Mouse (Mus musculus): ENCODE data around the gene Sfxn2.

The Sfxn2 gene

DNA sequence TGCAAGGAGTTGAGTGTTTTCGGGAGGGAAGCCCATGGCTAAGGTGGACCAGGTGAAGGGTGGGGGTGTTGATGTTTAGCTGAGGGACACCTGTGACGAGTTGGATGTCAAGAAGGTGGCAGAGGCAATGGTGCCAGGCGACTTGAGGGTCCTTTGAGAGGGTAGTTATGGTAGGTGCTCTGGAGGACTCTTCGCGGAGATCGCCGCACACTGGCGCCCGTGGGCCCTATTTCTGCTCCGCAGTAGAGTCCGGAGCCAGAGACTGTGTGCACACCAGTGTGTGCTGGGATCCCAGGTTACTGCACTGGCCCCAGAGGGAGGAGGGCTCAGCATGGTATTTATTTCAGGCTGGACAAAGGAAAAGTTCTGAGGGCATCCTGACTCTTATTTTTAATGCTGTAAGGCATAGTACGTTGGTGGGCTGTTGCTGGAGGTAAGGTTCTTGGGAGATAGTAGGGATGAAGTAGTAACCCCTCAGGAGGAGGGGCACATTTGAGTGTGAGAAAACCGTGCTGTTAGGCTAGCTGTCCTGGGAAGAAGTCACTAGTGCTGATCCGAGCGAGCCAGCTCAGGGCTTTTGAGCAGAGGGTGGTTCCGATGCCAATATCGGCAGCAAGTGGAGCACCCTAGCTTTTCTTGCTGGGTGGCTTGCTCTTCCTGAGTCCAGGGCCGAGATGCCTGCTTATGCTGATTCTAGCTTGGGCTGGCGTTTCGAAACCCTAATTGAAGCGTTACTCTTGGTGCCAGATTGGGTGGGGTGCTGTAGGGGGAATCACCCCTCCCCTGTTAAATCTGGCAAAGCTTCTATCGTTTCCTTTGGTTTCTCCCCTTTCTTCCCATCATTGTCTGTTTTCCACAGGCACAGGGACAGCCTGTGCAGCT is 26.5 kb downstream of the Sfxn2 start:
- DNase-seq (ENCODE audit: low spot score in 2 of 2), result no peak

DNA sequence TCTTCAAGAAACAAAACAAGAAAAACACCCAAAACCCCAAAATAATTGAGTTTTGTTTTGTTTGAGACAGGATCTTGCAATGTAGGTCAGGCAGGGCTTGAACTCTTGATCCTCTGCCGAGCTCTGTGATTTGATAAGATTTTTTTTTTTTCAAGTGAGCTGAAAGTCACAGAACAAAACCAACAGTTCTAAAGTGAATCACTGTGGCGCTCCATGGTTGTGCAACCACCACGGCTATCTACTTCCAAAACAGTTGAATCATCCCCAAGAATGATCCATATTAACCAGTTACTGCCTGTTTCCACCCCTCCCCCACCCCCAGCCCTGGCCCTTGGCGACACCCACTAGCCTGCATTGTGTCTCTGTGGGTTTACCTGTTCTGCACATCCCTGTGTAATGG is 27.2 kb downstream of the Sfxn2 start:
- no peak for DNase-seq (ENCODE audit: low spot score in 2 of 2)

DNA sequence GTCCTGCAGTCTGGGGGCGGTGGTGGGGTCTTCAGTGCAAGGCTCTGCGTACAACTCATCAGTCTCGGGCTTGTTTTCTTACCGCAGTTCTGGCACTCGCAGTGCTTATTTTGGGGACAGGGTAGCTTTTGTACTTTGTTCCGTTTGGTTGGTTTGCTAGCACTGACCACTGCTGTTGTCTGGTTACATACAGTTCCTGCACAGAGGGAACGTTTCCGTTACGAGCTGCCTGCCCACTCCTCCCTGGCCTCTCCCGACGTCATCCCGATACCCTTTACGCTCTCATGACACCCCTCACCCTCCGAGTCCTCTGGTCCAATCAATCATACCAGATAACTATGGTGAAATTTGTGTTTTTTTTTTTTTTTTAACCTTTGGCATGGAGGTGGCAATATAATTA is 28.3 kb downstream of the Sfxn2 start:
- DNase-seq (ENCODE audit: low spot score in 2 of 2), result no peak

DNA sequence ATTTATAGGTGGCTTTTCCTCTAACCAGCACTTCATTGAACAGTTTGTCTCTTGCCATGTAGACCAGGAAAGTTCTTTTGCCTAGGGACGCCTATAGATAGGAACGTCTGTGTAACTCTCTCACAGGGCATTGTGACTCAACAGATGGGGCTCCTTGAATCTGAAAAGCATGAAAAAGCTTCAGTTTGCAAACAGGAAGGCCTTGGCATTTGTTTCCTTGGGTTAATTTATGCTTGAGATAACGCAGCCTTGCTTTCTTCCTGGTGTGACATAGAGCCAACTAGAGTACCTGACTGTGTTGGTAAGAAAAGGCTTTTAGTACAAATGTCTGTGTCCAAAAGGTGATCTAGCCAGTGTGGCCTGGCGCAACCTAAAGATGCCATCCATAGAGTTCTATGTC is 29.2 kb downstream of the Sfxn2 start:
- DNase-seq (ENCODE audit: low spot score in 2 of 2), result no peak

DNA sequence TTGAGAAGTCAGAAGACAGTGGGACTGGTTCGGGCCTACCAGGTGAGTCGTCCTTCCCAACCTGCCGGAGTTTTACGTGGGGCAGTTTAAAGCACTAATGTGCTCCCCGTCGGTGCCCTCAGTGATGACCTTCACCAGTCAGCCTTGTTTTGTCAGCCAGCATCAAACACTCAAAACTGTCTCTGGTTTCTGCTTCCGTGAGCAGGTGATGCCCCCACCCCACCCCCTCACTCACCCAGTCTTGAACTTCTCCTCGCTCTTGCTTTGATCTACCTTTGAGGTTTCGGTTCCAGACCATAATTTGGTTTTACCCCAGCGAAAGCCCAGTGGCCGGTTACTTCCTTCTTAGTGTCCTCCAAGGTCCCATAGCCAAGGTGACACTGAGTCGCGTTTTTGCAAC is 33.6 kb downstream of the Sfxn2 start:
- no peak for DNase-seq (ENCODE audit: low spot score in 2 of 2)

DNA sequence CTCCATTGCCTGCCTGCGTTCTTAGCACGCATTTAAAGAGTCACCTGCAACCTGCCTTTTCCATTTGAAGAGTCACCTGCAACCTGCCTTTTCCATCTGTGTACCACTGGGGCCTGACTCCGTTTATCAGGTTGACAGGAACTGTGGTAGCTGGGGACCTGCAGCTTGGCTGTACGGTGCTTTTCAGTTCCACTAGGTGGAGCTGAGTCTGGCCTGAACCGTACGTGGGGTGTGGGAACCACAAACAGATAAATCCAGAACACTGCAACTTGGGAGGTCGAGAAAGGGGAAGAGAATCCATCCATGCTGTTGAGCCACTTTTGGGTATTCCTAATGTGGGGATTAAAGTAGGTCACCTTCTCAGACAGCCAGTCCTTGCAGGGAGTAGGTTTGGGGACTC is 34.3 kb downstream of the Sfxn2 start:
- no peak for DNase-seq (ENCODE audit: low spot score in 2 of 2)

DNA sequence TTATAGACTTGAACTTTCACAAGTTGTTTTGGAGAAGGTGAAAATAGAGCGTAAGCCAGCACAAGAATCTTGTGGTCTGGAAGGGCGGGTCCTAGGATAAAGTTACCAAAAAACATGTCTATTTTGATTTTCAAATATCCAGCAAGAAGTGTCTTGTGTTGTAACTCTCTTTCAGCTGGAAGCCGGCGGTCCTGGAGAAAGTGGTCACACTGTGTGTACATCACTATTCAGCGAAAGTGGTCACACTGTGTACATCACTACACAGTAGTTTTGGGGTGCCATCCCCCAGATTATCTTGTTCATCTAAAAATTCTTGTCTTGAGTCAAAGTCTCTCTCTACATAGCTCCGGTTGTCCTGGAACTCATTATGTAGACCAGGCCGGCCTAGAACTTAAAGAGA is 35.0 kb downstream of the Sfxn2 start:
- no peak for DNase-seq (ENCODE audit: low spot score in 2 of 2)

DNA sequence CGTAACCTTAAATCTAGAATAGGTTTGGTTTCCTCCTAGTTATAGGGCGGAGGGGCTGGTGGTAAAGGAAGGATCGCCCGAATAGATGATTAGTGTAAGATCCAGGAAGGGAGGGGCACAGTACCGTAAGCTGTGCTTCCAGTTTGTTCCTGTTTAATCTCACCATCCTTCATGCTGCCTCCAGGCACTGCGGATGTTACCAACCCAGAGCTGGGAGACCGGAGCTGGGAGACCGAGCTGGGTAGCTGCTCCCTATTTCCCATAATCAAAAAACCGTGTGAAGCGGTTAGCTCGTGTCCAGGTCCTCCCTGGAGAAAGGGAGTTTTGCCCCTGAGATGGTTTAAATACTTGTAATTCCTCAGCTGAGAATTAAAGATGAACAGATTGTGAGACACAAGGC is 43.2 kb downstream of the Sfxn2 start:
- DNase-seq (ENCODE audit: low spot score in 2 of 2), result no peak

DNA sequence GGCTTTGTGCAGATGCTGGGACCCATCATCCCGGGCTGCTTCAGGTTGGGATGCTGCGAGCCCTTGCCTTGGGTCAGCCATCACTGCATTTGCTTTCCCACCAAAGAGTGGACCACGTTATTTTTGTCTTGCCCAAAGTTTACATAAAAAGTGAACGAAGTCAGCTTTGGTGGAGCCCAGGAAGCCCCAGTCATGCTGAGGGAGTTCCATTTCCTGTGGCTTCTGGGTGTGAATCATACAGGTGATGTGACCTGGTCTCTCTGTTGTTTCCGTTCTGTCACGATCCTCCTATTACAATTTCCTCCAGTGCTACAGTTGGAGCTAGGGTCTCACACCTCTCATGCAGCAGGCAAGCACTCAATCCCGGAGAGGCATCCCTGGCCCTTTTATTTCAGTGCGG is 44.2 kb downstream of the Sfxn2 start:
- no peak for DNase-seq (ENCODE audit: low spot score in 2 of 2)

DNA sequence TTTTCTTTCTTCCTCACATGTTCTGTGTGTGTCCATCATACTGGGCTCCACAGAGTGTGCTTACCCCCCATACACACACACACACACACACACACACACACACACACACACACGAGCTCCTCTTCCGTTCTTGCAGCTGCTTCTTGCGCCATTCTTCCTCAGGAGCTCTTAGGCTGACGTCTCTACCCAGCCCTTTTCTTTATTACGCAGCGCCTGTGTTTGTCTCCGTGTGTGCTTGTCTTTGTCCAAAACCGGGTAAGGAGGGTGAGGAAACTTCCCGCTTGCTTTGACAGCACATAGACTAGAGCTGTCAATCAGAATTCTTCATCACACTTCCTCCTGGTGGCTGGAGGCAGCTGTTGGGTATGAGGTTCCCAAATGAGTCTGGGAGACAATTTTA is 45.2 kb downstream of the Sfxn2 start:
- no peak for DNase-seq (ENCODE audit: low spot score in 2 of 2)

DNA sequence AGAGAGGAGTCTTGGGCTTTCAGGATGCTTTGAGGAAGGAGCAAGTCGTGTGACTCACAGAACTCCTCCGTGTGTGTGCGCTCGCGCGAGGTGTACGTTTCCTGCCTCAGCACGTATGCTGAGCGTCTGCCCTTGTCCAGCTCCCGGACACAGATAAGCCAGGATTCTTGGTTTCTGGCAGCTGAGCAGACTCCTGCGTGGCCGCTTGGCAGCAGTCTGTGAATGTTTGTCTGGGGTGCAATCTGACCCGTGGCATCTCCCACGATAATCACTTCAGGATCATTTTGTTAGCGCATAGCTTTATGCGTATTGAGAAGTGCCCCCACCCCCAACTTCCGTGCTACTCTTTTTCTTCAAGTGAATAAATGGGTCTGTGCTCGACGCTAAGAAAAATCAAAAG is 45.8 kb downstream of the Sfxn2 start:
- peak in 1 of 2 experiments; percentile 33 for DNase-seq (ENCODE audit: low spot score in 2 of 2)

DNA sequence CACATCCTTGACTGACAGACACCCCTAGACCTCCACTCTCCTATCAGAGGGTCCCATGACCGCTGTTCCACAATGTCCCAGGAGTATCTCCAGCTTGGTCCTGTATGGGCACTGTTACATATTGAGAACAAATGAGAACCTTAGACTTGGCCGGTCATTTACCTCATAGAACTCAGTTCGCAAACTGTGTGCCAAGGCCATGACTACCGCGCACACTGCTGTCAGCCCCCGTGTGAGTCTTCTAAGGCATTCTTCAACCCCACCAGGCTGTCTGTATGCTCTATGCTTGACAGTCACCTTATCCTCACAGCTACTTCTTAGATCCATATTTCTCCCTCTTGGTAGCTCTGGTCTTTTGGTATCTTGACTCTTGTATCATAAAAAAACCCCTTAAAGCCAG is 46.4 kb downstream of the Sfxn2 start:
- DNase-seq (ENCODE audit: low spot score in 2 of 2), result no peak

DNA sequence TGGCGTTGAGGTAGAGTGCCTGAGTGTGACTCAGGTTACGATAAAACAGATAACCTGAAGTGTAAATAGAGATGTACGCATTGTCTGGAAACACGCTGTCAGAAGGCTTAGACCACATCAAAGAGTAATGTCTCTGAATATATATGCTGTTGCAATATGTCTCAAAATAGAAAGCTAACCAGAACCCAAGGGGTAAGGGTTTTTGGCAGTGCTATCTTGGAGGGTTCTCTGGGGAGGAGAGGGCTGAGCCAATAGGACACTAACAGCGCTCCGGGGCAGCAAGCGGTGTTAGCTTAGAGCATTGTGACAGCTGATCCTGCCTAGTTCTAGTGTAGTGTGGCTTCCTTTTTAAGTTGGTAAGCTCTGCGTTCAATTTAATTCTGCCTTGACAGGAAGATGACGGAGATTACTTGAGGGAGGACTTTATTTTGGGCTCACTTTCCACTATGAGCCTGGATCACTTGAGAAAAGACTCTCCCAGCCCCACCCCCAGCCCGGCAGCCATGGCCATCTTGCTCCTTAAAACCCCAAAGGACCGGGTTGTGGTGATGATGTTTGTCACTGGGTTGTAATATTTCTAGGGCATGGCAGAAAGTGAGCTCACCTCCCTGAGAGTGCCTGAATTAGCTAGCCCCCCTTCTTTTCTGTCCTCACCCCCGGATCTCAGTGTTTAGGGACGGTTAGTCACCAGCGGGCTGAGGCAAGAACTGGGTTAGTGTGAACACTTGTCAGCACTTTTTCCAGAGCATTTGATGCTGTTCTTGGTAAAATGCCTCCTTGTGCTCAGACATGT is 47.0 kb downstream of the Sfxn2 start:
- DNase-seq (ENCODE audit: low spot score in 2 of 2), result no peak

DNA sequence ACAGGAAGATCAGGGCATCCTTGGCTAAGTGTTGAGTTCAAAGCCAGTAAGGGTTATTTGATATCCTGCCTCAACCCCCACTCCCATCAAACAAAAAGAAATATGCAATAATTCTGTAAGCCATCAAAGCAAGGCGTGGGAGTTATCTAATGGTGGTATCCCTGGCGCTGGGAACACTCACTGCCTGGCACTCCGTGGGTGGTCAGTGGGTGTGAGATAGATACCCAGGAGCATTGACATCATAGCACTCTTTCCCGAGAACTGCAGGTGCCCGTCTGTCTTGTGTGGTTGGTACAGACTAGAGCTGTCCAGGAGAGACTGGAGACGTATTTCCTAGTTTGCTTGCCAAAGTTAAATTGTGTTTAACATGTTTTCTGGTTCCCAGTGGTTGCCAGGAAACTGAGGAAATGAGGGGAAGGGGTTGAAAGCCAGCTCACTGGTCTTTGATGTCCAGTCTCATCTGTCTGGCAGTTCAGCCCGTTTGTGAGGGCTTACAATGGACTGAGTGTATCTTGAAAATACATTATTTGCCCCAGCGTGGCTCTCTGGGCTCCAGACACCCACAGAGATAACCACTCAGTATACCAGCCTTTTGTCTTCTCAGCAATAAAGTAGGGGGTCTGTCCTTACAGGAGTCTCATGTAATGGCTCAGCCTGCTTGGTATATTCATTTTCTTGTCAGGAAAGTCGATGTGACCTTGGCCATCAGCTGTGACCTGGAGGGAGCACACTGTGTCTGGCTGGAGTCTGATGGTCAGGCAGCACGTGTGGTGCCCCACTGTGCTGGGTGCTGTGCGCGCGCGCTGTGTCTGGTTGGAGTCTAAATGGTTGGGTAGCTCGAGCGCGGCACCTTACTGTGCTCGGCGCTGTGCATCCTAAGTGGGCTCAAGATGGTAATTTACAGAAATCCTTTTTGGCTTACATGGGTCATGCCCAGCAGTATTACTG is 48.3 kb downstream of the Sfxn2 start:
- no peak for DNase-seq (ENCODE audit: low spot score in 2 of 2)

DNA sequence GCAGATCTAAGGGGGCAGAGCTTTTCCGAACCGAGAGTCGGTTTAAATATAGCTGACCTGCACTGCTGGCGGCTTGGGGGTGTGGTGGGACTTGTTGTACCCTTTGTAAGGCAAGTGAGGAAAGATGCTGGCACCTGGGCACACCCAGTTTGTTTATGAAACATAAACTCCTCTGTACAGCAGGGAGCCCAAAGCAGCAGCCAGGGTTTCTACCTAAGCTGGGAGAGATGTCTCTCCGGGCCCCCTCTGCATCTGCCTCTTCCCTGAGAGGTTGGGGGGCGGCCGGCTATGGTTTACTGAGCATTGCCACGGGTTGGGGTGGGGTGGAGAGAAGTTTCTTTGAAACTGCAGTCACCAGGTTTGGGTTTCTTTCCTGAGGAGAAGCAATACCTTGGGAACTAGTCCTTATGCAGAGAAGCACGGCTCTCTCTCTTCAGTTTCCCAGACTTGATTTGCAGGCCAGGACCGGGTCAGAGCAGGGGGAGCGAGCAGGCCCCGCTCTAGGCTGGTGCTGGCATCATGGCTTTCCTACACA is 49.6 kb downstream of the Sfxn2 start:
- no peak for DNase-seq (ENCODE audit: low spot score in 2 of 2)

DNA sequence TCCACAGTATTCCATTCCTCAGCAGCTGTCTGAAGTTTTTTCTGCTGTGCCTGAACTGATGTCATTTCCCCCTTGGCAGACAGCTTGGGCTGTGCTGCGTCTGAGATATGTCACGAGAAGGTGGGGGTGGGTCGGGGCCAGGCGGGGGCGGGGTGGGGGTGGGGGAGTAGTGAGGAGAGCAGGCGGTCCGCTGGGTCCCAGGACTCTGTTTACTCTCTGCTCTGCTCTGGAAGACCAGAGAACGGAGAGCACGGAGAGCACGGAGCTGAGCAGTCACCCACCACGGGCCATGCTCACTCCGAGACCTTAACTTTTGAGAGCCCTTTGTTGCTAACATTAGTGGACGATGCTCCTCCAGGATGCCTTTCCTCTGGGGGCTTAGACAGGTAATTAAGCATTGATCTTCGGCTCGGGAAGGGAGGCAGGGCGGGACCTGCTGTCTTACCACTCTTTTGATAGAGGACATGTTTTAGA is 50.1 kb downstream of the Sfxn2 start:
- no peak for DNase-seq (ENCODE audit: low spot score in 2 of 2)

DNA sequence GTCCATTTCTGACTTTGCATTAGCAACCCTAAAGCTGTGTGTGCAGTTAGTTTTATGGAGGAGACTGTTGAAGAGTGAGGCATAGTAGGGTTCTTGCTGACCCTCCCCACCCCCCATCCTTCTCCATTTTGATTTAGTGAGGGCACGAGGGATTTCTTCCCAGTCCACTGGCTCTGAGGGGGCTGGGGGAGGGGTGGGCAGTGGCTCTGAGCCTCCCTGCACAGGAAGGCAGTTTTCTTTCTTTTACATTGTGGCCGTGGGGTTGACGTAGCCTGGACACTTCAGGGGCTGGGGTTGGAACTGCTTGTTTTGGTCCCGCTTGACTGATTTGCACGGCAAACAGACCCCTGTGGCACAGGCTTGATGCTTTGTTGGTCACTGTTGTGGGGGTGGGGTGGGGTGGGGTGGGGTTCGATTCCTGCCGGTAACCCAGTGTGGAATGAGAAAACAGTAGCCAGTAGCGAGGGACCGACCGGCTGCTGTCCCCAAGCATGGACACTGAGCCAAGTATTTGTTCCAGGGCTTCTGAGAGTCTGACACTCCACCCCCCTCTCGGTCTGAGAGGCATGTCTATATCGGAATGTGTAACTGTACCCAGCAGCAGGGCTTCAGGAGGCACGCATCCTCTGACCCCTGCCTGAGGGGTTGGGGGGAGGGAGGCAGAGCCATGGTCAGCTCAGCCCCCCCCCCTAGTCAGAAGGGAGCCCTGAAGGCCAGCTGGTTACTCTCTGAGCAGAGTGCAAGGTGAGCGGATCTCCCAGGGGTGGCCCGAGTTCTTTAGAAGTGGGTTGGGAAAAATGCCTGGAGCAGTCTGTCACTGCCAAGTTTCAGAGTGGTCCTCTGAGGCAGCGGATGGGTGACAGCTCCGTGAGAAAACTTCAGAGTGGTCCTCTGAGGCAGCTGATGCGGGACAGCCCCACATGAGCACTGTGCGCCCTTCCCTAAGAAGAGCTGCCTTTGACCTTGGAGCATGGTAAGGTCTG is 50.9 kb downstream of the Sfxn2 start:
- no peak for DNase-seq (ENCODE audit: low spot score in 2 of 2)

DNA sequence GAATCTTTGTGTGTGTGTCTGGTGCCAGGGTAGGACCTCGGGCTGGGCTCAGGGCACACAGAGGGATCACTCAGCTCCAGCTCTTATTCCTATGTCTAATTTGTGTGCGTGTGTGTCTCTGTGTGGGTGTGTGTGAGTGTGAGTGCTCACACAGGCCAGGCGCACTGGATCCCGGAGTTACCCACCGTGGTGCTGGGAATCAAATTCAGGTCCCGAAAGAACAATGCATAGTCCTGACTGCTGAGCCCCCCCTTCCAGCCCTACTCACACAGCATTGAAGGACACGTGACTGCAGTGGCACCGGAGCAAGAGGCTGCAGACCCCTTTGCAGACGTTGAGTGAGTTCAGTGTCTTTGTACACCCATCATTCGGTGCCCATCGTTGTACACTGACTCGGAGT is 51.9 kb downstream of the Sfxn2 start:
- no peak for DNase-seq (ENCODE audit: low spot score in 2 of 2)

DNA sequence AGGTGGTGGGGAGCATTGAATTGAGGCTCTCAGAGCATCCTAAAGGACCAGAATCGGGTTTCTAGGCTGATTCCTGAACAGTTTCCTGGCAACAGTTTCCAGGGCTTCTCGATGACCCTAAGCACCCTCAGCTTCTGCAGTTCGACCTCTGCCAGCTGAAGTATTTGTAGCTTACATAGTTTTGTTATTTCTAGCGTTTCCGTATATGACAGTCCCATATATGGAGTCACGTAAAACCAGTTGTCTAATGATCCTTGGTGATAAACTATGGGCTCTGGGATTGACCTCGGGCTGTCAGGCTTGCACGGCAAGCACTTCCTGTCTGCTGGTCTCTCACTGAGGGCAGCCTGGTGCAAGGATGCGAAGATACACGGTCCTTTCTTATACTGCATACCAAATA is 52.4 kb downstream of the Sfxn2 start:
- no peak for DNase-seq (ENCODE audit: low spot score in 2 of 2)

DNA sequence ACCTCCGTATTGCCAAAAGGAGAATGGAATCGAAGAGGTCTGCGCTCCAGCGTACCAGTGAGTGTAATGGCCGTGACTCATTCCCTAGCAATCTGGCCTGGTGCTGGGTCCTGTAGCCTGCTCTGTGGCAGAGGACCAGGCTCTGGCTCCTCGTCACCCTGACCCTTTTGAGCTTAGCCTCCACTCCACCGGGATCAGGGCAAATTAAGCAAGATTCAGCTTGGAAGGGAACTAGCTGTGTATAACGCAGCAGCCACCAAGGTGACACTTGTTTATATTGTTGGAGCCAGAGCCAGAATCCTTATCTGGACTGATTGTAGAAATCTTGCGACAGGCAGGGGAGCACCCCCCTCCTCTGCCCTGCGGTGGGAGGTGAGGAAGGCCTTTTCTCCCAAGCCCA is 55.2 kb downstream of the Sfxn2 start:
- no peak for DNase-seq (ENCODE audit: low spot score in 2 of 2)
